Mouse (Mus musculus) thymus, postnatal 10 days (tissue): Measurements from ENCODE around the gene Plce1.

Experiments
- DNase-seq, 2 experiments: peaks; one replicate each; pipeline ENCODE4 v3.0.0; 2021; ENCODE audit warnings: low spot score in 2 of 2

The Plce1 gene

GRCm38 (mm10) chr19:38722982-38723381 lies 242.1 kb downstream of the Plce1 start:
- no peak for DNase-seq

DNA sequence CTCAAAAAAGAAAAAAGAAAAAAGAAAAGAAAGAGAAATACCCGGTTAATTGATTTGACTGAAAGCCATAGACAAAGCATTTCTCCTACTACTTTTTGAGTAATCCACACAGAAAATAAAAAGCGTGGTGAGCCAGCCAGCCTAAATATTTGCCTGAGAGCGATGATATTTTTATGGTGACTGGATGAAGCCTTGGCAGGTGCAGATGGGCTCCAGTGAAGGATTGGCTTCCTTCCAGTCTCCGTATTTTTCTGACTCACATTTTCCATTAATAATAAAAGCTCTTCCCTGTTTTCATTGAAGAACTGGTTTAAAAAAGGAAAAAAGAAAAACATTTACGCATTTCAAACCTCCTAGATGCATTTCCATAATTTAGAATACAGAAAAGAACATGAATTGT lies 243.1 kb downstream of the Plce1 start:
- DNase-seq: no peak

GRCm38 (mm10) chr19:38728842-38729241 lies 247.9 kb downstream of the Plce1 start:
- DNase-seq: no peak

GRCm38 (mm10) chr19:38729264-38729663 lies 248.4 kb downstream of the Plce1 start:
- no peak for DNase-seq

GRCm38 (mm10) chr19:38744546-38744945 lies 263.6 kb downstream of the Plce1 start:
- DNase-seq: no peak

- peak in 1 of 2 experiments; percentile 6 for DNase-seq
These were observed 265.0 kb downstream of the Plce1 start for GRCm38 (mm10) chr19:38745810-38746491.

GRCm38 (mm10) chr19:38746492-38747014 lies 265.6 kb downstream of the Plce1 start:
- no peak for DNase-seq

- no peak for DNase-seq
These were observed 269.3 kb downstream of the Plce1 start for GRCm38 (mm10) chr19:38750192-38750591.

- DNase-seq: no peak
These were observed 276.3 kb downstream of the Plce1 start for GRCm38 (mm10) chr19:38757161-38757560.

DNA sequence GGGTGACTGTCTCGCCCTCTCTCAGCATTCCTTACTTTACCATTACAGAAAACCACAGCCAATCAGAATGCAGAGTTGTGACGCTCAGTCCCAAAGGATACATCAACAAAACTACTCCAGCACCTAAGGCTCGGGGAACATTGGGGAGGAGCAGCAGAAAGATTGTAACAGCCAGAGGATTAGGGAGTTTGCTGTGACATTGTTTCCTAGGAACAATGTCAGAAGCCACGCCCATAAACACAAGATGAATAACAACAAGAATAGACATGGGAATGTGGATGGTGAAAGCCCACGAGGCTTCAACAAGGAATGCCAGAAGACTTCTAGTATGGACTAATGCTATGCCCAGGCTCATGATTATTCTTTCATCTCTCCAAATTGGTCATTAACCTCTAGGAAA lies 277.1 kb downstream of the Plce1 start:
- no peak for DNase-seq

DNA sequence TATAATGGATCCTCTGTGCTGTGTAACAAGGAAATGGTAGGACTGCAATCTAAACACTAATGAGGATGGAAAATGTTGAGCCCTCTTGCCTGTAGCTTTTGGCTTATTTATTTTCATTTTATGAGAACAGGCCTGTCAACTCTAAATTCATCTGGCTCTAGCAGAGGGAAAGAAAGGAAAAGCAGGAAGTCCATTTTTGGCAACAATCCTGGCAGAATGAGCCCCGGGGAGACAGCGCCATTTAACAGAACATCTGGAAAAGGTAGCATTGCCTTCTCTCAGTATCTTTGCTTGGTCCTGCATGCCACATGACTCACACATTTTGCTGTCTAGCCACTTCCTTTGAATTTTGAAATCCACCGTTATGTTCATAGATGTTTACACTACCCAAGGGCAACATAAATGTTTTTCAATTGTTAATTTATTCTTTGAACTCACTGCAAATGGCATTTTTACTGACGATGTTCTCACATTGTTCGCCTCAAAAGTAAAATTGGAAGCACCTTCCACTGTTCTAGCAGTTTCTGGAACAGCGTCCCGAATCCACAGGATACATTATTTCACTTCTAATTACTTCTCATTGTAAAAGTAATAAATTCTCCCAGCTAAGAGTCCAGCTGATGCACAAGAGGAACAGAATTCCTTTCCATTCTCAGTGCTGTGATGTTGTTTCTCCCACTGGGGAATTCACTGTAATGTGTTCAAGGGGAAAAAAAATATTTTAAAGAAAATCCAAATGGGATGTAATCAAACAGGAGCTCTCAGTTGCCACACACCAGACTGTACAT lies 278.0 kb downstream of the Plce1 start:
- no peak for DNase-seq

GRCm38 (mm10) chr19:38760441-38760840 lies 279.5 kb downstream of the Plce1 start:
- no peak for DNase-seq

- DNase-seq: no peak
These were observed 285.4 kb downstream of the Plce1 start for GRCm38 (mm10) chr19:38766306-38766705.

DNA sequence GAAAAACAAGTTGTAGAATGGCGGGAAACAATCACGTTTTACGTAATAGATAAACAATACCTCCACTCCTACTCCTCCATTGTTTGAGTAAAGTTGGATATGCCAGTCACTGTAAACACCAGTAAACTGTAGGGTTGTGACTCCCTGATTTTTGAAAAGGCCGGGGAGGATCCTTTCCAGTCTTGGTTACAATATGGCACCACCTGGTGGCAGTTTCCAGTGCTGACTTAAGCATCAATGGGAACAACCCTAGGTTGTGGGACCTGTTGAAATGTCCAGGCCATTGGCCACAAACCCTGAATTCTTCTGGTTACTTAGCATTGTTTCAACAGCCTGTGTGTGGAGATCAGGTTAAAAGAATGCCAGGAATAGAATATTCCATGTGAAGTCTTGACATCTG lies 294.6 kb downstream of the Plce1 start:
- no peak for DNase-seq

DNA sequence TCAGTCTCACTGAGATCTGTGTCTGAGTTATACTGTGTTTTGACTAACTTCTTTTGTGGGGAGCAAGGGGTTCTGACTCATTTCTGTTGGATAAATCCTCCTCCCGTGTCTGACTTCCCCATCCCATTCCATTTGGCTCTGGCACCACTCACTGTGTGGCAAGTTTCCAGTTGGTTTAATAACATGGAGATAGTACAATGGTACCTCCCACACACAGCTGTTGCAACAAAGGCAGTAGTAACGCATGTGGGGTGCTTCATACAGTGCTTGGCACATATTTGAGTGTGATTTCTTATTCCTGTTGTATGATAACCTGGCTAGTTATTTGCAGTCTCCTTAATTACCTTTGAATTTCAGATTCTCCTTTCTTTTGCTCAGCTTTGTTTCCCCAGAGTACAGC lies 297.9 kb downstream of the Plce1 start:
- DNase-seq: no peak

DNA sequence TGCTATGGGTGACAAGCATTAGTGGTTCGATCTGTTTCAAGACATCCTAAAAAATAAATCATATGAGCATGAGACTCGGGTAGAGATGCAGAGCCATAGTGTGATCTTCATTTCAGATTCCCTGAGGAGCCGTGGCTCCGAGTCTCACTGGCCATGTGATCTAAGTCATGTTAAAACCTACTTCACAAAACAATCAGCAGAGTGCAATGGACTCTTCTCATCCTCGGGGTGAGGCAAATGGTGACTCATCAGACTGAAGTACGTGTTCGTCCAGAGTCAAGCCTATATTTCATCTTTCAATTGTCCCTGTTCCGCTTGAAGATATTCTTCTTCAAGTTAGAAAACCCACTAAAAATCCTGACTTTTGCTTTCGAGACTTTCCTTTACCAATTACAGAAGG lies 302.6 kb downstream of the Plce1 start:
- no peak for DNase-seq

DNA sequence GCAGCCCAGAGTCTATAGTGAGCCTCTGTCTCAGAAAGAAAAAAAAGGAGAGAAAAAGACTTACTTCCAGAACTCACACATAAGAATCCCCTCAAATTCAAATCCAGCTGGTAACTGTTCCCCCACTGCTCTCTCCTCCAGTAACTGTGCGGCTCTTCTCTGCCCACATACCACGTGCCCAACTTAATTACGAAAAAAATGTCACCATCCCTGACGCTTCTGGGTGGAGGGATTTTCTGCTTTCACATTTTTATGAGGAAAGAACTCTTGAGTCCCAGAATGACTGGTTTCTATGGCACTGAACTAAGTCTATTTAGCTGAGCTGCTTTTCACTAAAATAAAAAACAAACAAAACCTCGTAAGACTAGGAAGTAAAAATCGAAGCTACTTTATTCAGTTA lies 306.8 kb downstream of the Plce1 start:
- no peak for DNase-seq

GRCm38 (mm10) chr19:38793563-38794045 lies 312.7 kb downstream of the Plce1 start:
- no peak for DNase-seq

DNA sequence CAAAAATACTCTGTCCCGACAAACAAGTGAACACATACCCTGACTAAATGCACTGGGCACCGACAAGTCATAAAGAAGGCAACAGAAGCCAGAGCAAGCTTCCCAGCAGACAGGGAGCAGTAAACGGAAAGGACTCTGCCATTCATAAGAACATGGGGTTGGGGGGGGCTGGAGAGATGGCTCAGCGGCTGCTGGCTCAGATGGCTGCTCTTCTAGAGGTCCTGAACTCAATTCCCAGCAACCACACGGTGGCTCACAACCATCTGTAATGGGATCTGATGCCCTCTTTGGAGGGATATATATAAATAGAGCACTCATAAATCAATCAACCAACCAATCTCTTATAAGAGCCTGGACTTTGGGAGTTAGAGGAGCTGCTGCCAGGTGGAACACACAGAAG lies 315.6 kb downstream of the Plce1 start:
- no peak for DNase-seq

GRCm38 (mm10) chr19:38798291-38798690 lies 317.4 kb downstream of the Plce1 start:
- DNase-seq: no peak

DNA sequence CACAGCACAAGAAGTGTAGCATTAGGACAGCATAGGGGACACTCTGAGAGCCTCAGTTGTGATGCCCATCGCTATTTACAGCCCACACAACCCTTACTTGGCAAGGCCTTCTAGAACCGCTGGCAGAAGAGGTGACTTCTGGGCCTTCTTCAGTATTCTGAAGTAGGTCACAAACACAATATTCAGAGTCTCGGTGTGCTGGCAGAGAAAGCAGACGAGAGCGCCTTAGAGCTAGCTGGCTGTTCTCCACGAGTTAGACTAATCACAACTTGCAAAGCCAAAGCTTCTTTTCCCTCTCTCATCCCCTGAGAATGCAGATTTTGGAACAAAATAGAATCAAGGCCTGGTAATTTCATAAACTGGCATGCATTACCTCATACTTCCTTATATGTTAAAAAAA lies 317.9 kb downstream of the Plce1 start:
- no peak for DNase-seq

GRCm38 (mm10) chr19:38818191-38818590 lies 337.3 kb downstream of the Plce1 start:
- DNase-seq: no peak
